Mouse (Mus musculus) limb, embryonic 14.5 days (tissue): Measurements from ENCODE around the gene Elfn2. TPM values are rescaled to one million over a fixed set of nuclear protein-coding genes. Genes with fewer than 3 reads are reported as not detected.
A peak's percentile ranks its signal among the peaks of the same experiment; 100 is the strongest.

Experiments
- ATAC-seq: fragments of 200-750 bp; cut with Nextera tagmentation; 2 replicates; pipeline ENCODE4 v1.8.0; 2017; ENCODE audit warnings: low read depth, moderate number of reproducible peaks, moderate TSS enrichment; ENCODE audit not compliant: low FRiP score
- DNase-seq: peaks from one replicate; pipeline ENCODE4 v3.0.0-alpha.2; 2015; ENCODE audit warnings: low spot score
- H3K27ac ChIP-seq: fragments of 300-500 bp; sonication (generic); replicated peaks from 2 replicates; pipeline ENCODE4 v1.5.1; 2014; ENCODE audit warnings: low read depth, mild to moderate bottlenecking, low read length, moderate library complexity, mixed read lengths
- H3K27me3 ChIP-seq: fragments of 300-500 bp; sonication (generic); 2 replicates; pipeline ENCODE4 v1.6.1; 2014; ENCODE audit warnings: low read length, mixed read lengths; ENCODE audit not compliant: control insufficient read depth, insufficient read depth
- H3K36me3 ChIP-seq: fragments of 300-500 bp; sonication (generic); 2 replicates; pipeline ENCODE4 v1.6.1; 2014; ENCODE audit warnings: mild to moderate bottlenecking, low read length, moderate library complexity, mixed read lengths; ENCODE audit not compliant: control insufficient read depth, insufficient read depth
- H3K4me1 ChIP-seq: fragments of 300-500 bp; sonication (generic); 2 replicates; pipeline ENCODE4 v1.6.1; 2014; ENCODE audit warnings: antibody characterized with exemption, low read length, mixed read lengths; ENCODE audit not compliant: control insufficient read depth, insufficient read depth
- H3K4me2 ChIP-seq: fragments of 300-500 bp; sonication (generic); replicated peaks from 2 replicates; pipeline ENCODE4 v1.6.1; 2014; ENCODE audit warnings: low read depth, mild to moderate bottlenecking, low read length, moderate library complexity; ENCODE audit not compliant: severe bottlenecking
- H3K4me3 ChIP-seq: fragments of 300-500 bp; sonication (generic); replicated peaks from 2 replicates; pipeline ENCODE4 v1.5.1; 2014; ENCODE audit warnings: low read length
- H3K9ac ChIP-seq: fragments of 300-500 bp; sonication (generic); 2 replicates; pipeline ENCODE4 v1.6.1; 2014; ENCODE audit warnings: mild to moderate bottlenecking, low read depth, low read length, moderate library complexity; ENCODE audit not compliant: severe bottlenecking
- H3K9me3 ChIP-seq: fragments of 300-500 bp; sonication (generic); 2 replicates; pipeline ENCODE4 v1.6.1; 2016; ENCODE audit warnings: low read length; ENCODE audit not compliant: control insufficient read depth
- POLR2A ChIP-seq: fragments of 200-500 bp; IDR thresholded peaks from 2 replicates; pipeline ENCODE4 v1.8.0; 2012; ENCODE audit warnings: inconsistent platforms, mild to moderate bottlenecking, moderate library complexity, borderline replicate concordance; ENCODE audit not compliant: insufficient read depth, insufficient read length; ENCODE audit errors: extremely low read depth
- WGBS: fragments of 180-500 bp; shearing (Covaris S2); extraction: QIAGEN DNeasy Blood & Tissue Kit; methylation state at CpG from one replicate; pipeline ENCODE4 v1.1.7; 2014; 5-methylcytosine and 5-hydroxymethylcytosine counted together
- polyA plus RNA-seq, 2 experiments: library from polyadenylated mRNA; depleted of rRNA in 1 of 2; stranded (reverse) in 1 of 2; unstranded in 1 of 2; fragments of >200 nt; fragmentation: Nextera tagmentation in 1 of 2; extraction: Ambion mirVana in 1 of 2; gene quantifications; 2 replicates each; pipeline versions ENCODE4 v1.2.1 to v1.2.3; 2012 to 2014

Elfn2 gene
- polyA plus RNA-seq, 2 experiments, result 0.04 to 0.24 TPM

DNA sequence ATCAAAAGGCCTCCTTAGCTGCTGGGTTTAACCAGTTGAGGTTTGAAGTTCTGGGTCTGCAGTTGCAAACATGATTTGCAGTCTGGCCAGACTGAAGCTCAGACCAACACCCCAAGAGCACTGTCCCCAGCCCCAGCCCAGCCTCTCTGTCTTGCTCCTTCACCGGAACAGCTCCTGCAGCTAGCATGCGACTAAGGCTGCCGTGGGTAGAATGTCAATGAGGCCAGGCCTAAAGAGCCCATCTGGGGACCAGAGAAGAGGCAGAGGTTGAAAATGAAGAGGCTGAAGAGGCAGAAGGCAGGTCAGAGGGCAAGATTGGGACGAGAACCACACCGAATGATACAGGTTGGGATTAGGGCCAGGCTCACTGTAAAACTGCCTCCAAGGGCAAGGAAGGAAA is 85.2 kb downstream of the Elfn2 start:
- Histone ChIP-seq H3K9me3 (no peaks in the 10 kb centered on the region), H3K9ac (no peak overlapping the region), H3K4me2 (no peak overlapping the region), H3K27me3 (no peaks in the 10 kb centered on the region), H3K4me1 (peaks cover 6% of the 10 kb centered on the region; the same call in 1 of the 2 replicates), H3K4me3 (no peak overlapping the region), H3K27ac (no peak overlapping the region), H3K36me3 (no peaks in the 10 kb centered on the region)
- DNase-seq (no peak), ATAC-seq (no peak)
- TF ChIP-seq POLR2A, result no peak
- WGBS, result 73% methylated on average over 5 of the region's 5 CpGs

- Histone ChIP-seq H3K4me3 (no peak overlapping the region), H3K36me3 (no peaks in the 10 kb centered on the region), H3K27ac (no peak overlapping the region), H3K4me1 (peaks cover 6% of the 10 kb centered on the region; the same call in 1 of the 2 replicates), H3K9me3 (no peaks in the 10 kb centered on the region), H3K4me2 (no peak overlapping the region), H3K27me3 (no peaks in the 10 kb centered on the region), H3K9ac (no peak overlapping the region)
- WGBS, result 65% methylated on average over 2 of the region's 2 CpGs
- TF ChIP-seq POLR2A, result no peak
- no peak for DNase-seq
- no peak for ATAC-seq
Observed at GRCm38 (mm10) chr15:78632387-78632786, 86.2 kb downstream of the Elfn2 start.

- 89% methylated on average over 13 of the region's 13 CpGs for WGBS
- no peak for ATAC-seq
- H3K27me3 ChIP-seq, result no peaks in the 10 kb centered on the region
Observed at GRCm38 (mm10) chr15:78626285-78626684, 92.3 kb downstream of the Elfn2 start.

GRCm38 (mm10) chr15:78624961-78625360 is 93.6 kb downstream of the Elfn2 start:
- no peaks in the 10 kb centered on the region for H3K9me3 ChIP-seq
- DNase-seq, result no peak
- no peak for TF ChIP-seq POLR2A
- no peak overlapping the region for H3K4me2 ChIP-seq
- H3K4me1 ChIP-seq, result no peaks in the 10 kb centered on the region
- 72% methylated on average over 3 of the region's 3 CpGs for WGBS
- H3K27me3 ChIP-seq, result no peaks in the 10 kb centered on the region
- H3K4me3 ChIP-seq, result no peak overlapping the region
- no peak overlapping the region for H3K9ac ChIP-seq
- no peak for ATAC-seq
- no peak overlapping the region for H3K27ac ChIP-seq
- no peaks in the 10 kb centered on the region for H3K36me3 ChIP-seq

More at GRCm38 (mm10) chr15:78626285-78626684, 92.3 kb downstream of the Elfn2 start:
- no peak for DNase-seq
- Histone ChIP-seq H3K4me1 (no peaks in the 10 kb centered on the region), H3K27ac (no peak overlapping the region), H3K4me3 (no peak overlapping the region), H3K9me3 (no peaks in the 10 kb centered on the region), H3K4me2 (no peak overlapping the region), H3K36me3 (no peaks in the 10 kb centered on the region), H3K9ac (no peak overlapping the region)
- TF ChIP-seq POLR2A, result no peak

GRCm38 (mm10) chr15:78624431-78624950 is 94.1 kb downstream of the Elfn2 start:
- WGBS, result 35% methylated on average over 13 of the region's 13 CpGs

More at GRCm38 (mm10) chr15:78624431-78624950, 94.1 kb downstream of the Elfn2 start:
- H3K4me3 ChIP-seq, result no peak overlapping the region
- no peaks in the 10 kb centered on the region for H3K9me3 ChIP-seq
- no peak overlapping the region for H3K27ac ChIP-seq
- H3K4me1 ChIP-seq, result no peaks in the 10 kb centered on the region
- no peak overlapping the region for H3K4me2 ChIP-seq
- ATAC-seq, result no peak
- no peaks in the 10 kb centered on the region for H3K36me3 ChIP-seq
- DNase-seq, result peak; percentile 67
- H3K27me3 ChIP-seq, result no peaks in the 10 kb centered on the region
- no peak for TF ChIP-seq POLR2A
- no peak overlapping the region for H3K9ac ChIP-seq
